Mouse (Mus musculus): Measurements from ENCODE around the gene Ralgps2. TPM values are rescaled to one million over a fixed set of nuclear protein-coding genes. Genes with fewer than 3 reads are reported as not detected.

The Ralgps2 gene
- polyA plus RNA-seq, 1 experiment = 17.5 TPM

DNA sequence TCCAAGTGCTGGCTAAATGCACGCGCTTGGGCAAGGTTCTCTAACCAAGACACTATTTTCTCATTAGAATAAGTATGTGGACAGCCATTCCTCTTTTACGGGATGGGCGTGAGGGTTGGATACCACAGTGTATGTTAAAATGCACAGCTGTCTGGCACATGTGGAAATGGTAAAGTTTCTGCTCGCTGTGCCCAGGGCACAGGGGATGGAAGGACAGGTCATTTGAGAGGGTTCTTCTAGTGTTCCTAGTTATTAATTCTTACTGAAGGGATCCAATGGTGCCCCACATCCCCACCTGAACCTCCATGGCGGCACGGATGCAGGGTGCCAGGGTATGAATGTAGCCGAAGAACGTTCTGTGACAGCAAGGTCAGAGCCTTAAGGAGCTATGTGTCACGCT, 154.5 kb downstream of the Ralgps2 start:
- no peaks in the 10 kb centered on the region; the same call in 1 of the 2 replicates for H3K4me1 ChIP-seq (ENCODE audit: control insufficient read depth, insufficient read depth, low read length)
- TF ChIP-seq POLR2A (IDR thresholded peaks at IDR 0.05; ENCODE audit: borderline replicate concordance, control insufficient read depth, low read depth, low read length) (no peak), CTCF (IDR thresholded peaks at IDR 0.05; ENCODE audit: control insufficient read depth, insufficient read depth, low read length) (no peak)
- 85% methylated on average over 10 of the region's 10 CpGs for WGBS
- no peak overlapping the region for H3K4me3 ChIP-seq (replicated peaks; ENCODE audit: control insufficient read depth, low read depth, low read length)
- no peak overlapping the region for H3K27ac ChIP-seq (ENCODE audit: control insufficient read depth, insufficient read depth, low read depth, low read length, poor library complexity)

GRCm38 (mm10) chr1:156784116-156784515, 155.3 kb downstream of the Ralgps2 start:
- Histone ChIP-seq H3K4me3 (replicated peaks; ENCODE audit: control insufficient read depth, low read depth, low read length) (no peak overlapping the region), H3K27ac (ENCODE audit: control insufficient read depth, insufficient read depth, low read depth, low read length, poor library complexity) (no peak overlapping the region), H3K4me1 (ENCODE audit: control insufficient read depth, insufficient read depth, low read length) (no peaks in the 10 kb centered on the region; the same call in 1 of the 2 replicates)
- TF ChIP-seq POLR2A (IDR thresholded peaks at IDR 0.05; ENCODE audit: borderline replicate concordance, control insufficient read depth, low read depth, low read length) = no peak
- TF ChIP-seq CTCF (IDR thresholded peaks at IDR 0.05; ENCODE audit: control insufficient read depth, insufficient read depth, low read length) = no peak
- WGBS = 73% methylated on average over 5 of the region's 5 CpGs

GRCm38 (mm10) chr1:156781971-156782850, 157.2 kb downstream of the Ralgps2 start:
- TF ChIP-seq CTCF (IDR thresholded peaks at IDR 0.05; ENCODE audit: control insufficient read depth, insufficient read depth, low read length) (no peak), POLR2A (IDR thresholded peaks at IDR 0.05; ENCODE audit: borderline replicate concordance, control insufficient read depth, low read depth, low read length) (no peak)
- 61% methylated on average over 14 of the region's 14 CpGs for WGBS
- H3K4me1 ChIP-seq (ENCODE audit: control insufficient read depth, insufficient read depth, low read length) = no peaks in the 10 kb centered on the region; the same call in 1 of the 2 replicates
- H3K27ac ChIP-seq (ENCODE audit: control insufficient read depth, insufficient read depth, low read depth, low read length, poor library complexity) = no peak overlapping the region
- no peak overlapping the region for H3K4me3 ChIP-seq (replicated peaks; ENCODE audit: control insufficient read depth, low read depth, low read length)

DNA sequence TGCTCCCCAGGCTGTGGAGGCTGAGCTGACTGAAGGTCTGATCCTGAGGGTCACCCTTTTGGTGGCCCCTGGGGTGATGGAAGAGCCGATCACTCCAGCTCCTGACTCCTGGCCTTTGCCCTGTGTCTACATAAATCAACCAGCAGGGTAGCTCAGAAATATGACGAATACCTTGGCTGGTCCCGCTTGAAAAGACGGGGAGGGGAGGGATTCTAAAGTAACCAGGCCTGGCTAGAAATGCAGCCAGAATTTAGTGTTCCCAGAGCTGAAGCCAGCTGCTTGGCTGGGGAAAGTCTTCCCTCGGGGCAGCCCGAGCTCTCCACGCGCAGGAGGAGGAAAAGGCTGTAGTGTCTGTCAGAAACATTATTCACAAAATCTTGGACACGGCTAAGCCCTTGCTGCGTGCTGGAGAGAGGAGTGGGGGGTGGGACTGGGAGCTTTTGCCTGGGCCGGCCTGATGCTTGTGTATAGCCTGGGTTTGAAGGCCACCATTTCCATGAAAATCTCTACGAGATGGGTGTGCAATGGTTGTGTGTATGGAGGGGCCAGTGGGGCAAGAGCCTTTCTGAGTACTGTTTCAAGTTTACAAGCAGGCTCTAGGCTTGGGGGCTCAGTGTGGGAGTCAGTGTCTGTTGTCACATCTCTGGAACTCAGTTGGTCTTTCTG, 158.2 kb downstream of the Ralgps2 start:
- no peaks in the 10 kb centered on the region; the same call in 1 of the 2 replicates for H3K4me1 ChIP-seq (ENCODE audit: control insufficient read depth, insufficient read depth, low read length)
- H3K27ac ChIP-seq (ENCODE audit: control insufficient read depth, insufficient read depth, low read depth, low read length, poor library complexity) = no peak overlapping the region
- WGBS = 82% methylated on average over 12 of the region's 12 CpGs
- TF ChIP-seq POLR2A (IDR thresholded peaks at IDR 0.05; ENCODE audit: borderline replicate concordance, control insufficient read depth, low read depth, low read length) (no peak), CTCF (IDR thresholded peaks at IDR 0.05; ENCODE audit: control insufficient read depth, insufficient read depth, low read length) (no peak)
- no peak overlapping the region for H3K4me3 ChIP-seq (replicated peaks; ENCODE audit: control insufficient read depth, low read depth, low read length)

DNA sequence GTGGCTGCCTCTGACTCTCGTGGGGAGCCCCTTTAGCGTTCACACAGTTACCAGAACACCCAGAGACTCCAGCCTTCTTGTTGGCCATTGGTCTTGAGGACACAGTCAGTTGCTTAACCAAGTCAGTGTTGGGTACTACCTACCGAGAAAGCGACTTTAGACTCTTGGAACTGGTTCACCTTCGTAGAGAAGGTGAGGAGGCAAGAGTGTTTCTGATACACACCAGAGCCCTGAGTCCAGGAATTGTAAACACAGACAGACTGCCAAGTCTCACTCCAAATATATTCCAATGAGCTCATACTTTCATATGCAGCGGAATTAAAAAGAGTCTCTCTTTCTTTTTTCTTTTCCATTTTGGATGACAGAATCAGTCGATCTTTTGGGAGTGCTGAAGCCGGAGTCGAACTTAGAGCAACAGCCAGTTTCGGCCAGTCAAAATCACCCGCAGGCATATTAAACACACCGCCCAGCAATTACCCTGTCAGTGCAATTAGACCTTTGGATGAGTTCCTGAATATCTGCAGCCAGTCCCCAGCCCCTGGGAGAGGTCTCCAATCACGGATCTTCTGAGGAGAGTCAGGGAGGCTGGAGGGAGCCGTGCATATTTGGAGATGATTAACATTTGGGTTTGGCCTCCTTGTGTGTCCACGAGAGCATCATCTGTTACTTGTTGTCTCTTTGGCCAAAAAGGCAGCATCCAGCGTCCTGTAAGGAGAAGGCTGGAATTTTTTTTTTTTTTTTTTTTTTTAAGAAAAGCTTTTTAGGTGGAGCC, 159.0 kb downstream of the Ralgps2 start:
- Histone ChIP-seq H3K4me3 (replicated peaks; ENCODE audit: control insufficient read depth, low read depth, low read length) (no peak overlapping the region), H3K27ac (ENCODE audit: control insufficient read depth, insufficient read depth, low read depth, low read length, poor library complexity) (no peak overlapping the region), H3K4me1 (ENCODE audit: control insufficient read depth, insufficient read depth, low read length) (no peaks in the 10 kb centered on the region; the same call in 1 of the 2 replicates)
- 79% methylated on average over 16 of the region's 16 CpGs for WGBS
- no peak for TF ChIP-seq POLR2A (IDR thresholded peaks at IDR 0.05; ENCODE audit: borderline replicate concordance, control insufficient read depth, low read depth, low read length)
- no peak for TF ChIP-seq CTCF (IDR thresholded peaks at IDR 0.05; ENCODE audit: control insufficient read depth, insufficient read depth, low read length)

- Histone ChIP-seq H3K4me1 (ENCODE audit: control insufficient read depth, insufficient read depth, low read length) (no peaks in the 10 kb centered on the region; the same call in 1 of the 2 replicates), H3K27ac (ENCODE audit: control insufficient read depth, insufficient read depth, low read depth, low read length, poor library complexity) (no peak overlapping the region), H3K4me3 (replicated peaks; ENCODE audit: control insufficient read depth, low read depth, low read length) (no peak overlapping the region)
- WGBS = 79% methylated on average over 4 of the region's 4 CpGs
- no peak for TF ChIP-seq POLR2A (IDR thresholded peaks at IDR 0.05; ENCODE audit: borderline replicate concordance, control insufficient read depth, low read depth, low read length)
- no peak for TF ChIP-seq CTCF (IDR thresholded peaks at IDR 0.05; ENCODE audit: control insufficient read depth, insufficient read depth, low read length)
Observed at GRCm38 (mm10) chr1:156779595-156779994, 159.8 kb downstream of the Ralgps2 start.

GRCm38 (mm10) chr1:156778977-156779376, 160.4 kb downstream of the Ralgps2 start:
- WGBS = 79% methylated on average over 6 of the region's 6 CpGs

More at GRCm38 (mm10) chr1:156778977-156779376, 160.4 kb downstream of the Ralgps2 start:
- H3K27ac ChIP-seq (ENCODE audit: control insufficient read depth, insufficient read depth, low read depth, low read length, poor library complexity) = no peak overlapping the region
- H3K4me1 ChIP-seq (ENCODE audit: control insufficient read depth, insufficient read depth, low read length) = no peaks in the 10 kb centered on the region
- TF ChIP-seq CTCF (IDR thresholded peaks at IDR 0.05; ENCODE audit: control insufficient read depth, insufficient read depth, low read length) (no peak), POLR2A (IDR thresholded peaks at IDR 0.05; ENCODE audit: borderline replicate concordance, control insufficient read depth, low read depth, low read length) (no peak)
- no peak overlapping the region for H3K4me3 ChIP-seq (replicated peaks; ENCODE audit: control insufficient read depth, low read depth, low read length)

Data from bone marrow, adult 2 months (tissue).